Mouse (Mus musculus) lung, postnatal 25 days (tissue): Measurements from ENCODE around the gene Nlrp4a.
"Not testable (repeated sequence)": the region's sequence is repeated elsewhere in the genome, so short reads cannot be mapped to it uniquely, and the experiment has no call there.

Experiments
- DNase-seq: peaks from one replicate; pipeline ENCODE4 v3.0.0; 2022; ENCODE audit warnings: low spot score

Nlrp4a gene

GRCm38 (mm10) chr7:26434813-26435212, at the start of gene Nlrp4a:
Gene Nlrp4a (plus strand): TSS chr7:26435113.
- DNase-seq = no peak

- not testable (repeated sequence) for DNase-seq
These were observed 48.2 kb upstream of the Nlrp4a start for GRCm38 (mm10) chr7:26386691-26387090.

- DNase-seq = not testable (repeated sequence)
These were observed 43.8 kb upstream of the Nlrp4a start for GRCm38 (mm10) chr7:26391137-26391536.

GRCm38 (mm10) chr7:26391811-26392210, 43.1 kb upstream of the Nlrp4a start:
- not testable (repeated sequence) for DNase-seq

GRCm38 (mm10) chr7:26403600-26403999, 31.3 kb upstream of the Nlrp4a start, which contains the start of gene Nlrp9c:
Gene Nlrp9c (minus strand): TSS chr7:26403700.
- DNase-seq = not testable (repeated sequence)

GRCm38 (mm10) chr7:26476690-26477089, 41.8 kb downstream of the Nlrp4a start:
- DNase-seq = no peak

- not testable (repeated sequence) for DNase-seq
These were observed 54.6 kb downstream of the Nlrp4a start for GRCm38 (mm10) chr7:26489514-26489913.
